Mouse (Mus musculus): ENCODE data around the gene Nid2.

Nid2 gene

DNA sequence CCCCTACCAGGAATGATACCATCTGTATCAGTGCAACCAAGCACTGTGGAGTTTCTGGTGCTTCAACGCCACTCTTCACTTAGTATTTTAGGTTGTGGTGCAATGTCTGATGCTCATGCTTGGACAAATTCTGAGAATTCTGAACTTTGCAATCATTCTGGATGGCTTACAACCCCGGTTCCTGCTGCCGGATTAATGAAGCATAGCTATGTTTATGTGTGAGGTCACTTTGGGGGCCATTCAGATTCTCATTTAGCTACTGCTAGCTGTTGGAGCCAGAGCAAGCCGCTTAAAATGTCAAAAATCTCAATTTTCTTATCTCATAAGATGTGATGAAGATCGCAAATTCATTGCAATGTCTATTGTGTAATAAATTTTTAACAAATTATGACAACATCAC, 6.2 kb upstream of the Nid2 start:
- DNase-seq (ENCODE audit: low read depth, low spot score): no peak

DNA sequence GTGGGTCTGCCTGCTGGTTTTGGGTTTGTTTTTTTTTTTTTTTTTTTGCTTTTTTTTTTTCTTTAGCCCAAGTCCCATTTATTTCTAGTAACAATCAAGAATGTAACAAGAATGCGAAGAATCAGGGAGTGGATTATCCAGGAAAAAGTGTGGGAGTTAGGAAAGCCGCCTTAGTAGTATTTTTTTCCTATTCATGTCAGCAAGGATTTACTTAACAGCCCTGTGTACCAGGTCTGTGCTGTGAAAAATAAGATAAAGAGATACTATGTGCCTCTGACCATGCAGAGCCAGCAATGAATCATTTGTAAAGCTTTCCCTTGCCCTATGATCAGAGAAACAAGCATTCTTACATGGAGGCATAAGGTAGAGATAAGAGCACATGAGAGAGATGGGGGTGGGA, 4.8 kb upstream of the Nid2 start:
- no peak for DNase-seq (ENCODE audit: low read depth, low spot score)

- DNase-seq (ENCODE audit: low read depth, low spot score): no peak
These were observed 4.3 kb upstream of the Nid2 start for GRCm38 (mm10) chr14:19746731-19747130.

DNA sequence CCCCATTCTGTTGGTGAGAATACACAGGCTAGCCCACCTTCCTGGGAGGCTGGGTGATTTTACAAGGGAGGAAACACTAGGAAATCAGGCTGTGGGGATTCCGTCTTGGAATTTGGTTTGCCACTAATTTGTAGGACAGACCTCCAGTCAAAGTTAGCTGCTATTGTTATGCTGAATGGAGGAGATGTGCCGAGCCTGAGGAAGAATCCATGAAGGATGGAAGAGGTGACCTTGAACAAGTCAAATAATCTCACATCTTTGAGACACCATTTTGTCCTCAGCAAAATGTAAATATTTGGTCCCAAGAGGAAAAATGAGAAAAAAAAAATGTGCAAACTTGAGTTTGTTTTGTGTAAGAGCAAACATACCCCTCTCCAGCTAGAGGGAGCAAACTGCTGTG, 1.3 kb upstream of the Nid2 start:
- no peak for DNase-seq (ENCODE audit: low read depth, low spot score)

GRCm38 (mm10) chr14:19750411-19751024, 547 bp upstream of the Nid2 start:
- peak; percentile 74 for DNase-seq (ENCODE audit: low read depth, low spot score)

- DNase-seq (ENCODE audit: low read depth, low spot score): no peak
These were observed 1.2 kb downstream of the Nid2 start for GRCm38 (mm10) chr14:19752276-19752675.

DNA sequence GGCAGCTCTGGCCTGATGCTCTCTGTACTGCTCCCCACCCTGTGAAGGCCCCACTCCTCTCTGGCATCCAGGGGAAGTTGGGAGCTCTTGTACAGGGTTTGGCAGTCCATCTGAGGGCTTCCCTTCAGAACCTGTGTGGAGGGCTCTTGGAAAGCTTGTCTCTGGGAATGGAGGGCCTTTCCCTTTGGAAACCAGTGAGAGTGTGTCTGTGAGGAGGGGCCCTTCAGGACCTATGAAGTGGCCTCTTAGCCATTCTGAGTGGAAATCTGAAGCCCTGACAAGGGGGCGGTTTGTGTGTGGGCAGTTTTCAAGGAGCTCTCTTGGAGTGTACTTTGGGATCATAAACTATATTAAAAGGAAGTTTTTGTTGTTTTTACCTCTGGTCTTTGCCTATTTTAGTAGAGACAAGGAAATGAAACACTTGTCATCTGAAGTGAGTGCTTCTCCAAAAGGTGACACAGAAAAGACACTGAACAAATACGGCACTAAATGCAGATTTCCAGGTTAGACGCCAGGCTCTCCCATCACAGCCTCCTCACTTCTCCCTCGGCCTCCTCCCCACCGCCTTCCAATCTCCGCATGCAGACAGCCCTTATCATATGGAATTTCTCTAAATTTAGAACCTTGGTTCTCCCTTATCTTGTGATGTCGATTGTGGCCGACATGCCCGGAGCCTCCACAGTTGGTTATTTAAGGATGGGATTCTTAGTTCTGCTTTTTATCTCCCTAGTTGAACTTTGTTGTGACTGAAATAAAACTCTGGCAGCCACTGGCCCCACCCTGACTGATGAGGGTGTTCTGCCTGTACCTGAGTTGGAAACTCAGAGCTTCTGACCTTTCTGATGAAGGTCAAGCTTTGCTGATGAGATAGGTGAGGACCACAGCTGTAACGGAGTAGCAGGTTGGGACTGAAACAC, 8.5 kb downstream of the Nid2 start:
- DNase-seq (ENCODE audit: low read depth, low spot score): no peak

- no peak for DNase-seq (ENCODE audit: low read depth, low spot score)
These were observed 9.7 kb downstream of the Nid2 start for GRCm38 (mm10) chr14:19760721-19761120.

- peak; percentile 42 for DNase-seq (ENCODE audit: low read depth, low spot score)
These were observed 10.9 kb downstream of the Nid2 start for GRCm38 (mm10) chr14:19762014-19762413.

DNA sequence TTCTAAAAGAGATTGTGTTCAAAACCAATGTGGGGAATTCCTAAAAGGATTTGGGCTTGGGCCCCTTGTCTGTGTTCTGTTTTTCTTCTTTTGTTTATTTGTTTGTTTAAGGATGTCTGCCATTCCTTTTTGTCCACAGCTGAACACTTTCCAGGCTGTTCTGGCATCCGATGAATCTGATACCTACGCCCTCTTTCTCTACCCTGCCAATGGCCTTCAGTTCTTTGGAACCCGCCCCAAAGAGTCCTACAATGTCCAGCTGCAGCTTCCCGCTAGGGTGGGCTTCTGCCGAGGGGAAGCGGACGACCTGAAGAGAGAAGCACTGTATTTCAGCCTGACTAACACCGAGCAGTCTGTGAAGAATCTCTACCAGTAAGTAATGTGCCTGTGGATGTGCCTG, 12.5 kb downstream of the Nid2 start:
- DNase-seq (ENCODE audit: low read depth, low spot score): peak; percentile 44

- no peak for DNase-seq (ENCODE audit: low read depth, low spot score)
These were observed 13.3 kb downstream of the Nid2 start for GRCm38 (mm10) chr14:19764331-19764730.

DNA sequence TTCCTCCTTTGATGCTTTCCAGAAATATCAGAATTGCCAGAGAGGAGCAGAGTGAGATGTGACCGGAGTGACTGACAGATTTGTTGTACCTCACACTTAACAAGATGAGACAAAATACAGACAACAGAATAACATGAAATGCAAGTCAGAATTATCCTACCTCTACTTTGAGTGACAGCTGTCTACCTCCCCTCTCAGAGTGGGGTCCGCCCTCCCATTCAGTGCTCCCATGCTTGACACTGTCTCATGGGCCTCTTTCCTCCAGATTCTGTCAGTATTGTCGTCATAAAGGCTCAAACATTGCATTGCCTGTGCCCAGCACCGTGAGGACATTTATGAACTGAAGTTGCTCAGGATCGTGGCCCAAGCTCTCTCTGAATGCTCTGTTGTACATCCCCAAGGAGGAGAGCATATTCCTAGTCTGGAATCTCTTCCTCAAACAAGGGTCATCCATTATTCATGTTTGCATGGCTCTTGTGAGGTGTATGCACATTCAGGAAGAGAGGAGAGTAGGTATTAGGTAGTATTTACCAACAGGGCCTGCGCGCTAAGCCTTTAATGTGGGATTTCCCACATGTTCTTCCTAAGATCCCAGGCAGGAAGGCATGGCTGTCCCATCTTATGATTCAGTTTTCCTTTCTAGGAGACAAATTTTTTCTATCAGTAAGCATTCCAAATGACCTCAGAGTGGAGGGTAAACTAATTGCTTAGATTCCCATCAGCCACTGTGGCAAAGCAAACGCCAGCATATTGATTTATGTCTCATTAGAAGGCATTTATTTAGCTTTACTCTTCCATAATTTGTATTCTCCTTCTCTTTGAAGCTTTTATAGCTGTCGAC, 14.7 kb downstream of the Nid2 start:
- DNase-seq (ENCODE audit: low read depth, low spot score): no peak

DNA sequence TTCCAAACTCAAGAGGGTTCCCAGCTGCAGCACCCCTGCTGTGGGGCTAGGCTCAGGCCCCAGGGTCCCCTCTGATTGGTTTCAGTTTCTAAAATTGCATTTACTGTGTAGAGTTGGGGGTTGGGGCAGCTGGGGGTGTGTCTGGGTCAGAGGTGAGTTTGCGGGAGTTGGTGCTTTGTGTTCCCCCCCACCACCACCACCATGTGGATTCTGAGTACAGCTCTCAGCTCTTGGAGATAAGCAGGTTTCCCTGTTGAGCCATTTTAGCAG, 15.2 kb downstream of the Nid2 start:
- DNase-seq (ENCODE audit: low read depth, low spot score): peak; percentile 43

DNA sequence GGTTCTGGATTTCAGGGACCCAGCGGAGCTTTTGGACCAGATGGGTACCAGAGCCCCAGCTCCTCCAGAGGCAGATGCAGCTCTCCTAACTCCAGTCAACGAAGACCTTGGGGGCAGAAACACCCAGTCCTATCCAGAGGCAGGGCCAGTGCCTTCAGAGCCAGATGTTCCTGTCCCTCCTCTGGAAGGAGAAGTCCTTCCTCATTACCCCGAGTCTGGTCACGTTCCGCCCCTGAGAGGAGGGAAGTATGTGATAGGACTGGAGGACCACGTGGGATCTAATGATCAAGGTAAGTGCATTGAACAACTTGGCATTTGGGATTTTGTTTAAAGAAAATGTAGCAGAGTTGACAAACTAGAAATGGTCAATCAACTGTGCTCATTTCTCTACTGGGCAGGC, 17.6 kb downstream of the Nid2 start:
- DNase-seq (ENCODE audit: low read depth, low spot score): no peak

DNA sequence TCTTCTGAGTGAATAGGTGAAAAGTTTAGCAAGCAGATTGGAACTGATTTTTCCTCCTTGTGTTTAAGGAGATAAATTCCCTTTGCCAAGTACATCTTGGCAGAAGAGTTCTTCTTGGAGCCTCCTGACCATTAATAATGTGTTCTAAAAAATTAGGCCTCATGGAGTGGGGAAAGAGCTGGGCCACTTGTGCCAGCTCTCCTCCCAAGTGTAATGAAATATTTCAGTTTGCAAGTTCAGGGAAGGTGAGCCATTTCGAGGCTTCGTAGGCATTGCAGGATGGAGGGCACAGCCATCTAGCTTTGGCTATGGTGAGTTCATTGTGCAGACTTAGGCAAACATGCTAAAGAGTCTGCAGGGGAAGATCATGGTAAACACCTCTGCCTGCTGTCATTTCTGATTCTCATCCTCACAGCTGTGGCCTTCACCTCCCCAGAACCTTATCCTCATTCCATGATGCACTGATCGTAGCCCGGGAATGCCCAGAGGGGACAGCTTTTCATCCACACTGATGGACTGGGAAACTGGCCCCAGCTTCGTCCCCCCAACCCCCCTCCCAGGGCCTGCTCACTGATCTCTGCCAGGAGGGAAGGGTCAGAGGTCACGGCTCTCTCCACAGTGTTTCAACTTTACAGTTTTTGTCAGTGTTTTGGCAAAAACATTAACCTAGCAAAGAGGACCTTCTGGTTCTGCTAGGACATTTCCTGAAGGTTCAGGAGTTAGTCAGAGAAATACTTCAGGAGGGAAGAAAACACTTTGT, 18.6 kb downstream of the Nid2 start:
- DNase-seq (ENCODE audit: low read depth, low spot score): peak; percentile 61

DNA sequence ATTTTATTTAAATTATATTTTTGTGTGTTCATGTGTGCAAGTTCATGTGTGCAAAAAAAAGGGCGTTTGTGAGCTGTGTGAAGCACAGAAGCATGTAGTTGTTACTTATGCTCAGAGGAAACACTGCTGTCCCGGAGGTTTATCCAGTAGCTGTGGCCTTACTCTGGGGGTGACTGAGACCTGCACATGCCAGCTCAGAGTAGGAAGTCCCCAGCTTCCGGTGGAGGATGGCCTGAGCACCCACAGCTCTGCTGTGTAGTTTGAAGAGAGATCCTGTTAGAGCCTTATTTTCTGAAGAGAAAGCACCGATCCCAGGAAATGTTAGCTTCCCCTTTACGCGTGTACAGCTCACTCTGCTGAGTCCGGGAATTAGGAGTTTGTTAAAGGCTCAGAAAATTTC, 20.1 kb downstream of the Nid2 start:
- DNase-seq (ENCODE audit: low read depth, low spot score): no peak

DNA sequence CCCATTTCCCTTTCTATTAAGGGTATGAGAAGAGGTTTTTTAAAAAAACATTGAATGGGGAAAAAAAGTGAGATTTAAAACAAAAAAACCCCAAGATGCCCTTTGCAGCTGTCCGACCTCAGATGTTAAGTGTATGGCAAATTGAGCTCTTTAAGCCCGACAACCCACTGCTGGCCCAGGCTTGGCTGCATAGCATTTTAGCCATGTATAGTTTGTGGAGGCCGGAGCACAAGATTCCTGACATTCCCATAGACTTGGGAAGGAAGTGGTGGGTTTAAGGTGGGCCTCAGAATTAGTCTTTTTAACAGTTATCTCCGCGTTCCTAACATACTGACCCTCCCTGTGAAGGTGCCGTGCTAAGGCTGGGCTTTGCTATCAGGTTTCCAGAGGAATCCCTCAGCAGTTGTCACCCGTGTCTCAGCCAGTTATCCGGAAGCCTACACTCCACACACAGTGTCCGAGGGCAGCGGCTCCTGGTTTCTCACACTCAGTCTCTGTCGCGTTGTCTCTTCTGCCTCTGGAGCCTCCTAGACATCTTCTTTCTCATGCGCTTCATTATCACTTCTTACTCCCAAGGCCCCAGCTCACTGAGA, 23.1 kb downstream of the Nid2 start:
- DNase-seq (ENCODE audit: low read depth, low spot score): peak; percentile 30

GRCm38 (mm10) chr14:19775491-19775890, 24.4 kb downstream of the Nid2 start:
- DNase-seq (ENCODE audit: low read depth, low spot score): no peak

DNA sequence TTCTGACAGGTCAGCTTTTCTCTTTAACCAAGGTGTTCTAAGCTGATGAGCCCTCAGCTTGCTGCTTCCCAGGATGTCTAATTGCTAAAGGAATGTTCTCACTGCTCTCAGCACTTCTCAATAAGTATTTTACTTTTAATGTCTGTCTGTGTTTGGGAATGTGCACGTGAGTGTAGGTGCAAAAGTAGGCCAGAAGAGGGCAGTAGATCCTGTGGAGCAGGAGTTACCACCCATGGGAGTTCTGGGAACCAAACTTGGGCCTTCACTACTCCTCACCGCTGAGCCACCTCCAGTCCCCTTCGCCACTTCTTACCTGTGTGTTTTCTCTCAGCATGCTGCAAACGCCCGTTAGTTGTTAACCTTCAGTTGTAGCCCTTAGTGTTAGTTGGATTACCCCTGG, 25.1 kb downstream of the Nid2 start:
- no peak for DNase-seq (ENCODE audit: low read depth, low spot score)

DNA sequence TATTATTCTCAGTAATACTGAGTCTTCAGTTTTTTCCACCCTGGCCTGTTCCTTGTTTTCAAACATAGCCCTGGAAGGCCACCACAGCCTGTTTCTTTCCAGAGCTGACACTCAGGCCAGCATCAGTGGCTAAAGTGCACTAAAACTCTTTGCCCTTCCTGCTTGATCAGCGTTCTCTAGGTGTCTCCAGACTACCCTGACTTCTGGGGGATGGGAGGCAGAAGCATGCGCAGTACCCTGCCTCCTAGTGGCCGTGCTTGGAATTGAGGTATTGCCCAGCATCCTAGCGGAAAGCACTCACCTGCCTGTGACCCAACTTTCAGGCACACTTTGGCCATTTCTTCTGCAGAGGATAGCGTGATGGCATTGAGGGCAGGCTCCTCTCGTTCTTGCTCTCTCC, 25.8 kb downstream of the Nid2 start:
- DNase-seq (ENCODE audit: low read depth, low spot score): peak; percentile 43

DNA sequence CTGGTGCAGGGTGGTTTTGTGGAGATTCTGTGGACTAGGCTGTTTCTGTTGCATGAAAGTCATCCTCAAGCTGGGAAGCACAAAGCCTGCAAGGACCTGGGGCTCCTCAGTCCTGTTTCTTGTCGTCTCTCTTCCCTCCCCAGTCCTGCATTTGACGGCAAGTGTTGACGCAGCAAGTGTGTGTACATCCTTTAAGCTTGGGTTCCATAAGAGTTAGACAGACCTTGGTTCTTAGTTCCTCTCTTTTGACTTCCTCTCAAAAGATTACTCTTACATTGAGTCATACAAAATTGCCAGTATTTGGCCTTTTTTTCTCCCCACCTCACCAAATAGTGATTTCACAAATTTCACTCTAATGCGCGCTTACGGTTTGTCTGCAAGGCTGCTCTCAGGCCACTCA, 26.3 kb downstream of the Nid2 start:
- no peak for DNase-seq (ENCODE audit: low read depth, low spot score)
